Mouse (Mus musculus) brain, embryonic 14.5 days (tissue): ENCODE results near the gene Spta1.

Experiments
- CTCF ChIP-seq: fragments of 200-500 bp; IDR thresholded peaks from 2 replicates; pipeline ENCODE4 v1.5.1; 2012; ENCODE audit warnings: inconsistent platforms, mild to moderate bottlenecking, moderate library complexity, borderline replicate concordance; ENCODE audit not compliant: insufficient read depth, insufficient read length; ENCODE audit errors: extremely low read depth
- POLR2A ChIP-seq: fragments of 200-500 bp; IDR thresholded peaks from 2 replicates; pipeline ENCODE4 v1.6.1; 2012; ENCODE audit warnings: mild to moderate bottlenecking, inconsistent platforms, borderline replicate concordance; ENCODE audit not compliant: poor library complexity, insufficient read depth, insufficient read length, severe bottlenecking; ENCODE audit errors: extremely low read depth

- TF ChIP-seq CTCF (no peak), POLR2A (no peak)
Observed at GRCm38 (mm10) chr1:174267816-174268215, 95.2 kb downstream of the Spta1 start.
